Mouse (Mus musculus) brain, embryonic 14.5 days (tissue): ENCODE measurements around the gene Akt2. TPM values are rescaled to one million over a fixed set of nuclear protein-coding genes. Genes with fewer than 3 reads are reported as not detected.
A peak's percentile ranks its signal among the peaks of the same experiment; 100 is the strongest.

Source experiments
- DNase-seq: peaks from one replicate; pipeline ENCODE4 v3.0.0-alpha.2; 2011; ENCODE audit warnings: low read depth
- CTCF ChIP-seq: fragments of 200-500 bp; IDR thresholded peaks from 2 replicates; pipeline ENCODE4 v1.5.1; 2012; ENCODE audit warnings: inconsistent platforms, mild to moderate bottlenecking, moderate library complexity, borderline replicate concordance; ENCODE audit not compliant: insufficient read depth, insufficient read length; ENCODE audit errors: extremely low read depth
- POLR2A ChIP-seq: fragments of 200-500 bp; IDR thresholded peaks from 2 replicates; pipeline ENCODE4 v1.6.1; 2012; ENCODE audit warnings: mild to moderate bottlenecking, inconsistent platforms, borderline replicate concordance; ENCODE audit not compliant: poor library complexity, insufficient read depth, insufficient read length, severe bottlenecking; ENCODE audit errors: extremely low read depth
- polyA plus RNA-seq: library from polyadenylated mRNA; depleted of rRNA; stranded (reverse); fragments of >200 nt; gene quantifications from 2 replicates; pipeline ENCODE4 v1.2.3, GENCODE M21; 2012

Akt2 gene
- polyA plus RNA-seq, 1 experiment: 74.2 TPM

GRCm38 (mm10) chr7:27605499-27606285 is 14.3 kb downstream of the Akt2 start:
- no peak for TF ChIP-seq CTCF
- no peak for TF ChIP-seq POLR2A
- no peak for DNase-seq

GRCm38 (mm10) chr7:27606481-27607254 is 15.3 kb downstream of the Akt2 start:
- no peak for TF ChIP-seq POLR2A
- no peak for TF ChIP-seq CTCF
- no peak for DNase-seq

- TF ChIP-seq CTCF (no peak), POLR2A (no peak)
- no peak for DNase-seq
Observed at GRCm38 (mm10) chr7:27607580-27607979, 16.2 kb downstream of the Akt2 start.

- TF ChIP-seq CTCF (no peak), POLR2A (no peak)
- no peak for DNase-seq
Observed at GRCm38 (mm10) chr7:27608130-27608529, 16.8 kb downstream of the Akt2 start.

- TF ChIP-seq POLR2A (no peak), CTCF (no peak)
- no peak for DNase-seq
Observed at GRCm38 (mm10) chr7:27609285-27609684, 17.9 kb downstream of the Akt2 start.

GRCm38 (mm10) chr7:27609688-27610087 is 18.3 kb downstream of the Akt2 start:
- DNase-seq: no peak
- TF ChIP-seq CTCF (no peak), POLR2A (no peak)

GRCm38 (mm10) chr7:27610370-27610769 is 19.0 kb downstream of the Akt2 start:
- TF ChIP-seq CTCF (no peak), POLR2A (no peak)
- no peak for DNase-seq

- DNase-seq: no peak
- TF ChIP-seq POLR2A (no peak), CTCF (no peak)
Observed at GRCm38 (mm10) chr7:27610871-27611270, 19.5 kb downstream of the Akt2 start.

- TF ChIP-seq POLR2A: no peak
- no peak for TF ChIP-seq CTCF
- peak; percentile 52 for DNase-seq
Observed at GRCm38 (mm10) chr7:27612940-27613339, 21.6 kb downstream of the Akt2 start.

- DNase-seq: peak; percentile 94
- TF ChIP-seq CTCF: no peak
- TF ChIP-seq POLR2A: no peak
Observed at GRCm38 (mm10) chr7:27613751-27614499, 22.6 kb downstream of the Akt2 start.

GRCm38 (mm10) chr7:27621028-27621427 is 29.7 kb downstream of the Akt2 start:
- no peak for TF ChIP-seq CTCF
- DNase-seq: peak; percentile 25

GRCm38 (mm10) chr7:27622234-27622633 is 30.9 kb downstream of the Akt2 start:
- no peak for TF ChIP-seq POLR2A
- no peak for TF ChIP-seq CTCF
- no peak for DNase-seq
